8 mouse cellular contexts compared by ENCODE assay signal in the genomic region with DNA sequence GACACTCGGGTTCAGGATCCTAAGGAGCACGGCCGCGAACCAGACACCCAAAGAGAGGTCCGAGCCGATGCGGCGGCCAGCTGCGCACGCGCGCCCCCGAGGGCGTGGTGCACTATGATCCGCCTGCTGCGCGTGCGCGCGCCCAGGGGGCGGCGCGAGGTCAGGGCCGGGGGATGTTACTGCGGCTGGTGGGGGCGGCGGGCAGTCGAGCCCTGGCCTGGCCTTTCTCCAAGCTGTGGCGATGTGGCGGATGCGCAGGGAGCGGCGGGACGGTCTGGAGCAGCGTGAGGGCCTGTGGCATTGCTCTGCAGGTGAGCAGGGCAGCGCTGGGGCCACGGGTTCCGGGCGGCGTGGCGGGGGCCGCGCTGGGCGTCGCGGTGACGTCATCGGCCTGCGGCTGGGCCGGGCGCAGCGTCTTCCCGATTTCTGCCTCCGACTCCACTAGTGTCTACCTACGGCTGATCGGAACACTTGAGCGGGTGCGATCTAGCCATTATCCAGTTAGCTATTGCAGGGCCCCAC. TPM values are rescaled to one million over a fixed set of nuclear protein-coding genes. Genes with fewer than 3 reads are reported as not detected.
A peak's percentile ranks its signal among the peaks of the same experiment; 100 is the strongest.
DNase-seq lines count a peak whose midpoint lies in the region; ATAC-seq and TF ChIP-seq lines count a peak whose summit lies in the region.

A gene (plus strand): TSS at position 167 of the 522 bp plus-strand sequence.

- no peaks in the 10 kb centered on the region for H3K27me3 ChIP-seq in MEL (ENCODE audit: control insufficient read depth in 1 of 2, insufficient read depth in 2 of 2, low read length in 2 of 2)
- no peaks in the 10 kb centered on the region for H3K27me3 ChIP-seq in cerebellum, adult 2 months (ENCODE audit: control insufficient read depth, insufficient read depth, low read length)
- H3K27me3 ChIP-seq in lung, embryonic 16.5 days (ENCODE audit: control insufficient read depth, insufficient read depth, low read depth, low read length): no peaks in the 10 kb centered on the region

- H3K4me3 ChIP-seq in MEL (ENCODE audit: control insufficient read depth in 1 of 2, insufficient read depth in 1 of 2, low read depth in 2 of 2, low read length in 2 of 2): peak within 1 kb of the TSS; percentile 71 to 76
- H3K4me3 ChIP-seq in cerebellum, adult 2 months (replicated peaks; ENCODE audit: insufficient read depth, low read depth, low read length): peak within 1 kb of the TSS; percentile 92
- peak within 1 kb of the TSS; percentile 90 for H3K4me3 ChIP-seq in lung, embryonic 16.5 days (ENCODE audit: low read length)

- peak within 1 kb of the TSS; percentile 84 for H3K9ac ChIP-seq in MEL (ENCODE audit: control insufficient read depth, low read depth, low read length, poor library complexity, severe bottlenecking)
- H3K9ac ChIP-seq in lung, embryonic 16.5 days (ENCODE audit: low read length): peak within 1 kb of the TSS; percentile 87

- peak; percentile 89 for DNase-seq in MEL (ENCODE audit: low read depth, low spot score)
- DNase-seq in cerebellum, adult 2 months: peak; percentile 95 to 97
- DNase-seq in forelimb bud, embryonic 11.5 days (ENCODE audit: low read depth, low spot score): peak; percentile 93
- DNase-seq in layer of hippocampus, adult 9-10 months (ENCODE audit: low spot score): peak; percentile 84
- DNase-seq in ovary, postnatal 10 days (ENCODE audit: low spot score): peak; percentile 87
- peak; percentile 81 to 87 for DNase-seq in thymus, postnatal 10 days (ENCODE audit: low spot score in 2 of 2)

- peak; percentile 86 to 98 for TF ChIP-seq POLR2A in MEL (IDR thresholded peaks at IDR 0.05; ENCODE audit: control insufficient read depth in 1 of 2, insufficient read depth in 1 of 2, low read depth in 1 of 2, low read length in 2 of 2, poor library complexity in 1 of 2)
- peak; percentile 74 for TF ChIP-seq POLR2A in cerebellum, adult 2 months (IDR thresholded peaks at IDR 0.05; ENCODE audit: borderline replicate concordance, insufficient read depth, low read length)

- peaks cover 24% of the 10 kb centered on the region for H3K79me2 ChIP-seq in MEL (ENCODE audit: control insufficient read depth, insufficient read depth, low read length, poor library complexity)

- TF ChIP-seq CTCF in MEL (IDR thresholded peaks at IDR 0.05 in 2 of 3, conservative IDR thresholded peaks at IDR 0.05 in 1 of 3; ENCODE audit: control insufficient read depth in 1 of 3, insufficient read depth in 1 of 3, low read depth in 2 of 3, low read length in 3 of 3, poor library complexity in 1 of 3, severe bottlenecking in 1 of 3): no peak
- no peak for TF ChIP-seq CTCF in cerebellum, adult 2 months (IDR thresholded peaks at IDR 0.05; ENCODE audit: borderline replicate concordance, insufficient read depth, low read depth, low read length)

- under 1% methylated on average over 58 of the region's 58 CpGs for WGBS in cerebellum, adult 2 months
- WGBS in lung, embryonic 16.5 days: under 1% methylated on average over 56 of the region's 58 CpGs

- TF ChIP-seq EP300 in MEL (IDR thresholded peaks at IDR 0.05; ENCODE audit: low read depth in 1 of 2, low read length in 2 of 2): no peak

- H3K27ac ChIP-seq in MEL (ENCODE audit: control insufficient read depth, low read depth, low read length): peak within 1 kb of the TSS; percentile 85
- peak within 1 kb of the TSS; percentile 85 for H3K27ac ChIP-seq in cerebellum, adult 2 months (ENCODE audit: insufficient read depth, low read length)
- H3K27ac ChIP-seq in lung, embryonic 16.5 days (ENCODE audit: low read length): peak within 1 kb of the TSS; percentile 93

- no peaks in the 10 kb centered on the region for H3K9me3 ChIP-seq in MEL (replicated peaks; ENCODE audit: insufficient read depth, low read length)
- H3K9me3 ChIP-seq in lung, embryonic 16.5 days (ENCODE audit: control insufficient read depth, low read length): no peaks in the 10 kb centered on the region

- H3K4me1 ChIP-seq in MEL (ENCODE audit: control insufficient read depth in 1 of 2, insufficient read depth in 2 of 2, low read length in 2 of 2): peaks cover 0 to 8% of the 10 kb centered on the region in 2 experiments; a peak in 3 of 4 replicates
- H3K4me1 ChIP-seq in cerebellum, adult 2 months (ENCODE audit: control insufficient read depth, insufficient read depth, low read length): peaks cover 10% of the 10 kb centered on the region; the same call in 1 of the 2 replicates
- peaks cover 12% of the 10 kb centered on the region for H3K4me1 ChIP-seq in lung, embryonic 16.5 days (replicated peaks; ENCODE audit: control insufficient read depth, insufficient read depth, low read length)

- no peak for TF ChIP-seq RAD21 in MEL (IDR thresholded peaks at IDR 0.05; ENCODE audit: low read depth, low read length)

- peak within 1 kb of the TSS; percentile 89 for H3K4me2 ChIP-seq in lung, embryonic 16.5 days (ENCODE audit: low read depth, low read length)

- peaks cover 3 to 5% of the 10 kb centered on the region in 2 experiments; a peak in 2 of 4 replicates for H3K36me3 ChIP-seq in MEL (ENCODE audit: control insufficient read depth in 1 of 2, insufficient read depth in 2 of 2, low read length in 2 of 2)
- peaks cover 12% of the 10 kb centered on the region for H3K36me3 ChIP-seq in lung, embryonic 16.5 days (ENCODE audit: control insufficient read depth, insufficient read depth, low read length)

- ATAC-seq in hematopoietic stem cell, adult 5-6 weeks (replicated peaks in 1 of 2; ENCODE audit: insufficient read depth in 1 of 2, low FRiP score in 2 of 2, low TSS enrichment in 1 of 2, low read depth in 1 of 2, poor library complexity in 2 of 2, severe bottlenecking in 2 of 2): peak; percentile 81 to 84
- ATAC-seq in lung, embryonic 16.5 days (ENCODE audit: low read depth): peak; percentile 98

TF ChIP-seq in MEL, 35 proteins besides CTCF, POLR2A, EP300 and RAD21:
- no peak for TF ChIP-seq CHD1 (IDR thresholded peaks at IDR 0.05; ENCODE audit: low read depth, low read length)
- peak; percentile 44; the same call in 1 of the 2 replicates for TF ChIP-seq TBP (IDR thresholded peaks at IDR 0.05; ENCODE audit: low read depth, low read length)
- TF ChIP-seq ELF1 (IDR thresholded peaks at IDR 0.05; ENCODE audit: low read depth, low read length): peak; percentile 75
- TF ChIP-seq NELFE (IDR thresholded peaks at IDR 0.05; ENCODE audit: low read depth, low read length): peak; percentile 86
- TF ChIP-seq MAX (IDR thresholded peaks at IDR 0.05; ENCODE audit: low read length): peak; percentile 66; the same call in 1 of the 2 replicates
- peak; percentile 85 for TF ChIP-seq SIN3A (IDR thresholded peaks at IDR 0.05; ENCODE audit: low read length)
- TF ChIP-seq ETS1 (IDR thresholded peaks at IDR 0.05; ENCODE audit: low read depth, low read length): no peak
- no peak for TF ChIP-seq MEF2A (IDR thresholded peaks at IDR 0.05; ENCODE audit: extremely low read depth, insufficient replicate concordance, low read depth, low read length, poor library complexity, severe bottlenecking)
- TF ChIP-seq RCOR1 (IDR thresholded peaks at IDR 0.05; ENCODE audit: low read depth, low read length): no peak
- TF ChIP-seq CHD2 (IDR thresholded peaks at IDR 0.05; ENCODE audit: low read length): no peak
- TF ChIP-seq MXI1 (IDR thresholded peaks at IDR 0.05; ENCODE audit: low read depth, low read length): no peak; the same call in none of the 2 replicates
- no peak for TF ChIP-seq SMC3 (IDR thresholded peaks at IDR 0.05; ENCODE audit: low read depth, low read length)
- peak; percentile 45; the same call in 1 of the 2 replicates for TF ChIP-seq MYC (IDR thresholded peaks at IDR 0.05; ENCODE audit: low read depth, low read length)
- TF ChIP-seq ZKSCAN1 (IDR thresholded peaks at IDR 0.05; ENCODE audit: low read depth, low read length): no peak
- TF ChIP-seq USF1 (IDR thresholded peaks at IDR 0.05; ENCODE audit: low read depth, low read length): no peak
- TF ChIP-seq HCFC1 (IDR thresholded peaks at IDR 0.05; ENCODE audit: low read depth, low read length): peak; percentile 83
- TF ChIP-seq POLR2AphosphoS2 (IDR thresholded peaks at IDR 0.05; ENCODE audit: low read length): 0 out of 2 replicates have a peak, but pooled peaks have one; percentile 38
- TF ChIP-seq GATA1 (IDR thresholded peaks at IDR 0.05; ENCODE audit: low read depth, low read length): no peak
- TF ChIP-seq NRF1 (IDR thresholded peaks at IDR 0.05; ENCODE audit: insufficient read depth, low read depth, low read length, poor library complexity, severe bottlenecking): peak; percentile 90
- peak; percentile 75; the same call in 1 of the 2 replicates for TF ChIP-seq MAZ (IDR thresholded peaks at IDR 0.05; ENCODE audit: low read depth, low read length)
- TF ChIP-seq TAL1 (IDR thresholded peaks at IDR 0.05; ENCODE audit: low read length): no peak
- TF ChIP-seq KAT2A (conservative IDR thresholded peaks at IDR 0.05; ENCODE audit: low read depth, low read length): no peak; the same call in 1 of the 2 replicates
TF ChIP-seq in MEL: peak in this region for 10.

RNA-seq across cellular contexts. Expression of the gene that starts here (rescaled TPM):
- 27.5 and 31.0 TPM in 2 replicates for total RNA-seq in MEL (2012; rRNA removed)
- polyA plus RNA-seq in MEL (2012; ENCODE audit: insufficient read depth in 1 of 2, insufficient read length in 2 of 2, low read depth in 1 of 2, low replicate concordance in 2 of 2, missing spikeins in 1 of 2): 10 to 100 TPM in 1 of 2 experiments, not detected in 1; 68.4 TPM
- 28.2 and 32.5 TPM in 2 replicates for polyA plus RNA-seq in cerebellum, adult 2 months (2012; rRNA removed)
- total RNA-seq in hematopoietic stem cell, adult 5-6 weeks (2017): 16.9 and 18.8 TPM in 2 replicates
- 48.3 and 53.6 TPM in 2 replicates for polyA plus RNA-seq in lung, embryonic 16.5 days (2015; fragmentation: Nextera tagmentation; extraction: Ambion mirVana)

Comparison
In these comparisons a context has a peak if more than half of its experiments do, and no peak if none do; other contexts are left out.
1. Peak in every context shown above with its lines: DNase-seq, ATAC-seq, H3K4me3 ChIP-seq and H3K27ac ChIP-seq.